Mouse (Mus musculus) C2C12 (cell line): Measurements from ENCODE around the gene Cep164. TPM values are rescaled to one million over a fixed set of nuclear protein-coding genes. Genes with fewer than 3 reads are reported as not detected.

Experiments
- H3K27me3 ChIP-seq: one replicate; pipeline ENCODE4 v1.6.1; 2011; ENCODE audit not compliant: control insufficient read depth, insufficient read depth, insufficient read length
- H3K36me3 ChIP-seq: one replicate; pipeline ENCODE4 v1.6.1; 2011; ENCODE audit not compliant: control insufficient read depth, insufficient read depth
- H3K4me3 ChIP-seq: one replicate; pipeline ENCODE4 v1.5.1; 2011; ENCODE audit warnings: mild to moderate bottlenecking, control low read depth; ENCODE audit not compliant: poor library complexity, insufficient read depth, severe bottlenecking
- H3K79me2 ChIP-seq: one replicate; pipeline ENCODE4 v1.6.1; 2011; ENCODE audit not compliant: control insufficient read depth, insufficient read depth
- H3K79me3 ChIP-seq: one replicate; pipeline ENCODE4 v1.6.1; 2011; ENCODE audit warnings: low read depth, control low read depth
- H3ac ChIP-seq: one replicate; pipeline ENCODE3; 2011; ENCODE audit warnings: low read depth; ENCODE audit not compliant: control insufficient read depth, insufficient read length
- CEBPB ChIP-seq: IDR thresholded peaks from one replicate; pipeline ENCODE4 v1.6.1; 2011; ENCODE audit warnings: low read depth, mild to moderate bottlenecking, control low read depth, moderate library complexity
- CTCF ChIP-seq: IDR thresholded peaks from one replicate; pipeline ENCODE4 v1.5.1; 2011; ENCODE audit not compliant: control insufficient read depth, insufficient read depth, insufficient read length
- FOSL1 ChIP-seq: IDR thresholded peaks from one replicate; pipeline ENCODE4 v1.8.0; 2011; ENCODE audit warnings: mild to moderate bottlenecking, low read length; ENCODE audit not compliant: poor library complexity, insufficient read depth, severe bottlenecking
- MAX ChIP-seq: IDR thresholded peaks from one replicate; pipeline ENCODE4 v1.6.1; 2011; ENCODE audit warnings: mild to moderate bottlenecking, control low read depth
- MYOD1 ChIP-seq: IDR thresholded peaks from one replicate; pipeline ENCODE4 v1.6.1; 2011; ENCODE audit warnings: low read depth; ENCODE audit not compliant: control insufficient read depth, insufficient read length
- MYOG ChIP-seq: IDR thresholded peaks from one replicate; pipeline ENCODE4 v1.6.1; 2011; ENCODE audit not compliant: control insufficient read depth, insufficient read length; ENCODE audit errors: extremely low read depth
- USF1 ChIP-seq: IDR thresholded peaks from one replicate; pipeline ENCODE4 v1.6.1; 2011; ENCODE audit warnings: low read depth, mild to moderate bottlenecking, control low read depth, moderate library complexity
- polyA plus RNA-seq: library from polyadenylated mRNA; unstranded; fragments of >200 nt; fragmentation: generic; extraction: Trizol; gene quantifications from one replicate; pipeline ENCODE4 v1.2.1, GENCODE M21; 2012; ENCODE audit warnings: missing spikeins

Cep164 gene
- polyA plus RNA-seq, 1 experiment, result 12.7 TPM

GRCm38 (mm10) chr9:45798467-45799164, 29.9 kb downstream of the Cep164 start:
- no peak for TF ChIP-seq USF1
- peak; percentile 22 for TF ChIP-seq CTCF
- Histone ChIP-seq H3K36me3 (no peaks in the 10 kb centered on the region), H3K4me3 (no peak overlapping the region), H3K79me3 (no peaks in the 10 kb centered on the region), H3ac (no peak overlapping the region), H3K79me2 (no peaks in the 10 kb centered on the region), H3K27me3 (no peaks in the 10 kb centered on the region)

GRCm38 (mm10) chr9:45797271-45797670, 31.2 kb downstream of the Cep164 start:
- no peak for TF ChIP-seq FOSL1
- no peak for TF ChIP-seq MAX
- no peak for TF ChIP-seq USF1
- no peak for TF ChIP-seq MYOD1
- TF ChIP-seq MYOG, result no peak
- no peak for TF ChIP-seq CEBPB
- no peak for TF ChIP-seq CTCF
- Histone ChIP-seq H3K36me3 (peaks cover 4% of the 10 kb centered on the region), H3ac (no peak overlapping the region), H3K27me3 (no peaks in the 10 kb centered on the region), H3K79me2 (no peaks in the 10 kb centered on the region), H3K79me3 (no peaks in the 10 kb centered on the region), H3K4me3 (no peak overlapping the region)

- no peaks in the 10 kb centered on the region for H3K79me2 ChIP-seq
- no peak overlapping the region for H3ac ChIP-seq
- no peak overlapping the region for H3K4me3 ChIP-seq
- no peak for TF ChIP-seq CEBPB
- TF ChIP-seq MYOG, result no peak
- TF ChIP-seq FOSL1, result no peak
- TF ChIP-seq MAX, result no peak
- no peak for TF ChIP-seq CTCF
- no peaks in the 10 kb centered on the region for H3K79me3 ChIP-seq
- H3K27me3 ChIP-seq, result no peaks in the 10 kb centered on the region
- H3K36me3 ChIP-seq, result peaks cover 5% of the 10 kb centered on the region
Measured at GRCm38 (mm10) chr9:45795722-45796121, 32.8 kb downstream of the Cep164 start.

DNA sequence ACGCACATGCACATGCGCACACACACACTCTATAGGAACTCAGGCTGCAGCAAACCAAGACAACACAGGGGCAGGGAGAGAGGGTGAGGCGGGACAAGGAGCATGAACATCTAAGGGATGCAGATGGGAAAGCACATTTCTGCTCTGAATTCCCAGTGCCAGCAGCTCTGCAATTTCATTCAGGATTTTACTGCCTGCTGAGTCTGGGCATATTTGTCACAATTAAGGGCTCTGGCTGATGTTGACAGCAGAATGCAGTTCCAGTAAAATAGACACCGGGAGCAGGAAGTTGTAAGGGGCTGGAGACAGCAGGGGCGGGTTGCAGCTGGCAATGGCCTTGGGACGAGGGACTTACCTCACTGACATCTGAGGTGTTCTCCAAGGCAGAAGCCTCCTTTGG, 34.8 kb downstream of the Cep164 start:
- no peak for TF ChIP-seq FOSL1
- H3K4me3 ChIP-seq, result no peak overlapping the region

DNA sequence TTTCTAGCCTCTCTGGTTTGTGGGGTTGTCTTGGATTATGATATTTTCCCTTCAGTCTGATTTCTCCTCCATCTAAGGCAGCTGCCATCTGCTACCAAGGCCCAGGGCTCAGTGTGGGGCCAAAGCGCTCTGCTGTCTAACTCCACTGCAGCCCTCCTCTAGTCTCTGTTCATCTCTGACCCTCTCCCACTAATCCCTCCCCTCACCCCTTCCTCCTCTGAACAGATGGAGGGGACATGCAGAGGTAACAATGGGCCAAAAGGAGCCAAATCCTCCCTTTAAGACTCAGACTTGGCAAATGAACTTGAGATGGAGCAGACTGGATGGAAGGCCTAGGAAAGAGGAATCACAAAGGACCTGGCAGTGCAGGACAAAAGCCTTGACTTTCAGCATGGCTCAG, 36.3 kb downstream of the Cep164 start:
- Histone ChIP-seq H3K27me3 (no peaks in the 10 kb centered on the region), H3K4me3 (no peak overlapping the region), H3K79me2 (no peaks in the 10 kb centered on the region), H3K36me3 (peaks cover 5% of the 10 kb centered on the region), H3K79me3 (no peaks in the 10 kb centered on the region), H3ac (no peak overlapping the region)
- TF ChIP-seq MAX (no peak), MYOG (no peak), CEBPB (no peak), USF1 (no peak), FOSL1 (no peak)

More for the DNA sequence above, 34.8 kb downstream of the Cep164 start:
- Histone ChIP-seq H3K36me3 (peaks cover 5% of the 10 kb centered on the region), H3K79me2 (no peaks in the 10 kb centered on the region), H3K27me3 (no peaks in the 10 kb centered on the region), H3ac (no peak overlapping the region), H3K79me3 (no peaks in the 10 kb centered on the region)

GRCm38 (mm10) chr9:45791456-45792142, 36.9 kb downstream of the Cep164 start:
- Histone ChIP-seq H3ac (no peak overlapping the region), H3K79me3 (no peaks in the 10 kb centered on the region), H3K4me3 (no peak overlapping the region), H3K27me3 (no peaks in the 10 kb centered on the region), H3K79me2 (no peaks in the 10 kb centered on the region), H3K36me3 (peaks cover 5% of the 10 kb centered on the region)
- TF ChIP-seq MYOD1 (no peak), MAX (no peak), CTCF (no peak), FOSL1 (no peak), USF1 (no peak), CEBPB (no peak), MYOG (no peak)
